Mouse (Mus musculus): ENCODE results near the gene Masp2. TPM values are rescaled to one million over a fixed set of nuclear protein-coding genes. Genes with fewer than 3 reads are reported as not detected.
A peak's percentile ranks its signal among the peaks of the same experiment; 100 is the strongest.

The Masp2 gene
- polyA plus RNA-seq, 1 experiment from 2014 or later: 0.79 TPM

DNA sequence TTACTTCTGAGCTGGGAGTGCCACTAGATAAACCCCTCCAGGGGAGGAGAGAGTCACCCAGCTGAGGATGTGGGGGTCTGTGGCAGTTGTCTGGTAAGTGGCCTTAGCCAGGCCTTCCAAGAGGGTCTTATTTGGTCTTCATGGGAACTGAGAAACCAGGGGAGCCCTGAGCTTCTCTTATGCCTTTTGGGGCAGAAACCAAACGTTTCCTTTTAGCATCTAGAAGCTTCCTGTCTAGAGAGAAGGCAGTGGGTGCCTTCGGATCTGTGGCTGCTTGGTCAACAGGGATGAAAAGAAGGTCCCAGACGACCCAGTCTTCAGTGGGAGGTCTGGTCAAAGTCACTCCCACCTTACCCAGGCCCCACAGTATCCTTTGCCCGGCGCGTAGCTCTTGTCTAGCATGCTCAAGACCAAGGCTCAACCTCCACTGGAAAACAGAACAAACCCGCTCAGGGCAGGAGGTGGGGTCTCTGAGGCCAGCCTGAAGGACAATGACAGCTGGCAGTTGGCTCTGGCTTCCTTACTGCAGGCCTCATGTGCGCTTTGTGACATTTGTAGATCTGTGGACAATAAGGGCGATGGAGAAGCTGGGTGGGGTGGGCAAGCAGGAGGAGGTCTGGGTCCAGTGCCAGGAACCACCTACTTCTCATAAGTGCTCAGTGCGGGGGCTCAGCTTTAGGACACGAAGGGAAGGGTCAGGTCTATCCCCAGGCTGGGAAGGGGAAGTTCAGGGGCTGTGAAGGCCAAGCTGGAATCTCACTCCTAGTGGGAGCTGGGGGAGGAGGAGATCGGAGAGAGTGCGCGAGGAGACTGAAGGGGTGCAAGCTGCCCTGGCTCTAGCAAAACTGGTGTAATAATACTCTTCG is 41.2 kb downstream of the Masp2 start, which contains the start of gene Gm572:
Gene Gm572 (plus strand): TSS at position 27 of the 866 bp plus-strand sequence.
- Histone ChIP-seq H3K27ac (replicated peaks) (no peak within 1 kb of the TSS), H3K4me2 (replicated peaks; ENCODE audit: low read depth) (peak within 1 kb of the TSS; percentile 46), H3K4me1 (replicated peaks; ENCODE audit: control insufficient read depth, insufficient read depth) (no peaks in the 10 kb centered on the region), H3K36me3 (ENCODE audit: control insufficient read depth, insufficient read depth, low read length) (no peaks in the 10 kb centered on the region), H3K9me3 (ENCODE audit: control insufficient read depth, low read length) (no peaks in the 10 kb centered on the region), H3K27me3 (ENCODE audit: control insufficient read depth, insufficient read depth, low read length) (no peaks in the 10 kb centered on the region), H3K4me3 (ENCODE audit: low read depth, low read length) (no peak within 1 kb of the TSS), H3K9ac (ENCODE audit: low read length) (peak within 1 kb of the TSS; percentile 27; the same call in 1 of the 2 replicates)
- no peak for DNase-seq (ENCODE audit: low spot score)
- 55% methylated on average over 15 of the region's 15 CpGs for WGBS
- TF ChIP-seq EP300 (optimal IDR thresholded peaks at IDR 0.05) (no peak), CTCF (IDR thresholded peaks at IDR 0.05; ENCODE audit: low read depth) (no peak)
- peak; percentile 38; the same call in 1 of the 2 replicates for ATAC-seq (ENCODE audit: low FRiP score, low TSS enrichment)

DNA sequence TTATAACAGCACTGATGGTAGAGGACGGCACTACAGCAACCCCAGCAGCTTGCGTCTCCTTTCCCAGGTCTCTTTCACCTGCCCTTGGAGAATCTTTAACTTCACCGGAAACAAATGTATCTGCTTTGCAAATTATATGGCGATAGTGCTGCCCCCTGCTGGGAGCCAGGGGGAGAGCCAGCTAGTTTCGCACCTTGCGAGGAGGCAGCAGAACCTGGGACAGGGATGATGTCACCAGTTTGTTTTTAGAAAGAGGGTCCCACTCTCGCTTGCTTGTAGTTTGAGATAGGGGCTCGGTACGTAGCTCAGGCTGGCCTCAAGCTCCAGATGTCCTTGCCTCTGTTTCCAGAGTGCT is 41.8 kb downstream of the Masp2 start:
- Histone ChIP-seq H3K9ac (ENCODE audit: low read length) (no peak overlapping the region), H3K4me1 (replicated peaks; ENCODE audit: control insufficient read depth, insufficient read depth) (no peaks in the 10 kb centered on the region), H3K36me3 (ENCODE audit: control insufficient read depth, insufficient read depth, low read length) (no peaks in the 10 kb centered on the region), H3K4me2 (replicated peaks; ENCODE audit: low read depth) (peak overlapping the region; percentile 46), H3K27ac (replicated peaks) (no peak overlapping the region), H3K4me3 (ENCODE audit: low read depth, low read length) (no peak overlapping the region), H3K27me3 (ENCODE audit: control insufficient read depth, insufficient read depth, low read length) (no peaks in the 10 kb centered on the region), H3K9me3 (ENCODE audit: control insufficient read depth, low read length) (no peaks in the 10 kb centered on the region)
- DNase-seq (ENCODE audit: low spot score) (peak; percentile 87), ATAC-seq (ENCODE audit: low FRiP score, low TSS enrichment) (peak; percentile 43; the same call in 1 of the 2 replicates)
- WGBS: 4% methylated on average over 9 of the region's 9 CpGs
- TF ChIP-seq CTCF (IDR thresholded peaks at IDR 0.05; ENCODE audit: low read depth): peak; percentile 87
- no peak for TF ChIP-seq EP300 (optimal IDR thresholded peaks at IDR 0.05)

DNA sequence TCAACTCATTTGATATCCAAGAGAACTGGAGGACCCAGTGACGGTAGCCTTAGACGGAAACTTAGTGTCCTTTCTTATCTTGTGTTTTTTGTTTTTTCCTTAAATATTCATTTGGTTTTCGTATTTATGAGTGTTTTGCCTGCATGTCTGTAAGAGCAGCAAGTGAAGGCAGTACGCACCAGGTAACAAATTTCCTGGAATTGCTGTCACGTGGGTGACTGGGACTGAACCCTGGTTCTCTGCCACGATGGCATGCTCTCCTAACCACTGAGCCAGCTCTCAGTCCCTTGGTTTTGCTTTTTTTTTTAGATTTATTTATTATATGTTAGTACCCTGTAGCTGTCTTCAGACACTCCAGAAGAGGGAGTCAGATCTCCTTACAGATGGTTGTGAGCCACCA is 42.6 kb downstream of the Masp2 start:
- no peak overlapping the region for H3K4me3 ChIP-seq (ENCODE audit: low read depth, low read length)
- H3K27me3 ChIP-seq (ENCODE audit: control insufficient read depth, insufficient read depth, low read length): no peaks in the 10 kb centered on the region
- no peaks in the 10 kb centered on the region for H3K9me3 ChIP-seq (ENCODE audit: control insufficient read depth, low read length)
- no peak overlapping the region for H3K4me2 ChIP-seq (replicated peaks; ENCODE audit: low read depth)
- no peak for TF ChIP-seq EP300 (optimal IDR thresholded peaks at IDR 0.05)
- TF ChIP-seq CTCF (IDR thresholded peaks at IDR 0.05; ENCODE audit: low read depth): no peak
- H3K36me3 ChIP-seq (ENCODE audit: control insufficient read depth, insufficient read depth, low read length): no peaks in the 10 kb centered on the region
- H3K4me1 ChIP-seq (replicated peaks; ENCODE audit: control insufficient read depth, insufficient read depth): no peaks in the 10 kb centered on the region
- no peak overlapping the region for H3K27ac ChIP-seq (replicated peaks)
- ATAC-seq (ENCODE audit: low FRiP score, low TSS enrichment): no peak
- WGBS: 85% methylated on average over 6 of the region's 6 CpGs
- H3K9ac ChIP-seq (ENCODE audit: low read length): no peak overlapping the region
- DNase-seq (ENCODE audit: low spot score): no peak

DNA sequence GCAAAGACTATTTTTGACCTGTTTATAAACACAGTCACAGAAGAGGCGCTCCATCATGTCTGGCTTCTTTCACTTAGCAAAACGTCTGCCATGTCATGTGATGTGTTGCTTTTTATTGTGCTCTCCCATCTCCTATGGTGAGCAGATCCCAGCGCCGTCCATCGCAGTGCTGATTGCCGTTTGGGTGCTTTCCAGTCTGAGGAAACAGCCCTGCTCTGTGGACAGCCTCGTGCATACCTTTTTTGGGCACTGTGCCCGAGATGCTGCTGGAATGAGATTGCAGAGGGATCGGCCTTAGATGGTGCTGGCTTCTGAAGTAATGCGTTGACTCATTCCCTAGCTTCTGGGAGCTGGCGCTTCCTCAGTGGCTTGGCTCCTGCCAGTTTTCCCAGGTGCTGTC is 44.3 kb downstream of the Masp2 start:
- ATAC-seq (ENCODE audit: low FRiP score, low TSS enrichment) (peak; percentile 55), DNase-seq (ENCODE audit: low spot score) (peak; percentile 61)
- Histone ChIP-seq H3K27ac (replicated peaks) (no peak overlapping the region), H3K9ac (ENCODE audit: low read length) (no peak overlapping the region), H3K4me2 (replicated peaks; ENCODE audit: low read depth) (no peak overlapping the region), H3K9me3 (ENCODE audit: control insufficient read depth, low read length) (no peaks in the 10 kb centered on the region), H3K4me3 (ENCODE audit: low read depth, low read length) (no peak overlapping the region), H3K4me1 (replicated peaks; ENCODE audit: control insufficient read depth, insufficient read depth) (no peaks in the 10 kb centered on the region), H3K36me3 (ENCODE audit: control insufficient read depth, insufficient read depth, low read length) (no peaks in the 10 kb centered on the region), H3K27me3 (ENCODE audit: control insufficient read depth, insufficient read depth, low read length) (no peaks in the 10 kb centered on the region)
- WGBS: 20% methylated on average over 11 of the region's 11 CpGs
- TF ChIP-seq CTCF (IDR thresholded peaks at IDR 0.05; ENCODE audit: low read depth): no peak
- no peak for TF ChIP-seq EP300 (optimal IDR thresholded peaks at IDR 0.05)

DNA sequence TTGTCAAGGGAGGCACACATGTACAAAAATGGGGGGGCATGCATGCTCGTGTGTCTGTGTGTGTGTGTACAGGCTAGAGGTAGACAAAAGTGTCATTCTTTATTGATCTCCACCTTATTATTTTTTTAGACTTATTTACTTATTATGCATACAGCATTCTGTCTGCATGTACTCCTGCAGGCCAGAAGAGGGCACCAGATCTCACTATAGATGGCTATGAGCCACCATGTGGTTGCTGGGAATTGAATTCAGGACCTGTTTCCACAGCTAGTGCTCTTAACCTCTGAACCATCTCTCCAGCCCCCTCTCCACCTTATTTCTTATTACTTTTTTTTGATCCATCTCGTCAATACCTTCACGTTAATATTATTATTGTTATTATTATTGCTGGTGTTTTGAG is 47.0 kb downstream of the Masp2 start:
- no peak for ATAC-seq (ENCODE audit: low FRiP score, low TSS enrichment)
- WGBS: 69% methylated on average over 3 of the region's 3 CpGs
- no peak overlapping the region for H3K27ac ChIP-seq (replicated peaks)
- H3K27me3 ChIP-seq (ENCODE audit: control insufficient read depth, insufficient read depth, low read length): no peaks in the 10 kb centered on the region
- no peak overlapping the region for H3K4me2 ChIP-seq (replicated peaks; ENCODE audit: low read depth)
- DNase-seq (ENCODE audit: low spot score): no peak
- no peaks in the 10 kb centered on the region for H3K36me3 ChIP-seq (ENCODE audit: control insufficient read depth, insufficient read depth, low read length)
- peak; percentile 64 for TF ChIP-seq CTCF (IDR thresholded peaks at IDR 0.05; ENCODE audit: low read depth)
- no peak for TF ChIP-seq EP300 (optimal IDR thresholded peaks at IDR 0.05)
- H3K4me1 ChIP-seq (replicated peaks; ENCODE audit: control insufficient read depth, insufficient read depth): no peaks in the 10 kb centered on the region
- H3K9ac ChIP-seq (ENCODE audit: low read length): no peak overlapping the region
- H3K9me3 ChIP-seq (ENCODE audit: control insufficient read depth, low read length): no peaks in the 10 kb centered on the region
- H3K4me3 ChIP-seq (ENCODE audit: low read depth, low read length): no peak overlapping the region

DNA sequence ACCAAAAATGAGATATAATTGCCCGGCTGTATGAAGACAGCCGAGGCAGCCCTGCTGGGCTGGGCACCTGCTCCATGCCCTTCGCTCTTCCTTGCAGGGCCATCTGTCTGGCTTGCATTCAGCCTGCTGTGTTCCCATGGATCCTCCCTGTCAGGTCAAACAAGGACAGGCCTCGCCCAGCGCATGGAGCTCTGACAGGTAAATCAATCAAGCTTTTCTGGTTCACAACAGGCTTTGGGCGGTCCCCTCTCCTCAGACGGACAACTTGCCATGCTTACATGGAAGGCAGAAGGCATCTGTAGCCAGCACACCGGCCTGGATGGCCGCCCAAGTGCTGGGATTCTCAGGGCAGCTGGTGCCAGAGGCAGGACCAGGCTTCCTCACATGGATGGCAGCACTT is 48.7 kb downstream of the Masp2 start:
- no peak overlapping the region for H3K4me3 ChIP-seq (ENCODE audit: low read depth, low read length)
- DNase-seq (ENCODE audit: low spot score) (peak; percentile 49), ATAC-seq (ENCODE audit: low FRiP score, low TSS enrichment) (peak; percentile 56)
- no peaks in the 10 kb centered on the region for H3K36me3 ChIP-seq (ENCODE audit: control insufficient read depth, insufficient read depth, low read length)
- TF ChIP-seq CTCF (IDR thresholded peaks at IDR 0.05; ENCODE audit: low read depth) (no peak), EP300 (optimal IDR thresholded peaks at IDR 0.05) (peak; percentile 34)
- no peaks in the 10 kb centered on the region for H3K4me1 ChIP-seq (replicated peaks; ENCODE audit: control insufficient read depth, insufficient read depth)
- H3K27ac ChIP-seq (replicated peaks): no peak overlapping the region
- H3K4me2 ChIP-seq (replicated peaks; ENCODE audit: low read depth): no peak overlapping the region
- WGBS: 38% methylated on average over 9 of the region's 9 CpGs
- no peaks in the 10 kb centered on the region for H3K9me3 ChIP-seq (ENCODE audit: control insufficient read depth, low read length)
- H3K9ac ChIP-seq (ENCODE audit: low read length): no peak overlapping the region
- H3K27me3 ChIP-seq (ENCODE audit: control insufficient read depth, insufficient read depth, low read length): no peaks in the 10 kb centered on the region

Measured in stomach, postnatal 0 days (tissue).